Mouse (Mus musculus): ENCODE measurements at regions not wholly inside any gene's neighbourhood (a gene's known extent, or its start where the extent isn't known, plus 50 kb on each side); places are given as distances from the start of the nearest gene placed in this dataset.

DNA sequence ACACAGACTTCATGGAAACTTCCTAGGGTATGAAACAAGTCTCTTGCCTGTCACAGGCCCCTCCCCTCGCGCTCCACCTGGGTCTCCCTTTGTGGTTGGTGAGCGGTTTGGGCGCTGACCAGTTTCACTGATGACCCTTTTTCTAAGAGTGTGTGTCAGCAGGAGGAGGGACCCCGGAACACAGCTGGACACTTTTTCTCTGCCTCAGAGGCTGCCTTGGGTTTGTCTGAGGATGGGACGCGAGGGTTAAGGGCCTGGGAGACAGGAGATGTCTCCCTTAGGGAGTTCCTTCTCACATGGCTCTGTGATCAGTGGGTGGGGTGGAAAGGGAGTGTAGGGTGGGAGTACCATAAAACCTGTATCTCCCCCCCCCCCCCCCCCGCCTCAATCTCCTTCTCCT, 115.8 kb upstream of the Haao start:
- DNase-seq (ENCODE audit: low spot score), result no peak

- no peak for DNase-seq (ENCODE audit: low spot score)
Measured at GRCm38 (mm10) chr17:83962841-83963240, 115.1 kb upstream of the Haao start.

GRCm38 (mm10) chr17:83962126-83962525, 114.4 kb upstream of the Haao start:
- DNase-seq (ENCODE audit: low spot score), result no peak

- no peak for DNase-seq (ENCODE audit: low spot score)
Measured at GRCm38 (mm10) chr17:83960821-83961220, 113.1 kb upstream of the Haao start.

- no peak for DNase-seq (ENCODE audit: low spot score)
Measured at GRCm38 (mm10) chr17:83960158-83960557, 112.4 kb upstream of the Haao start.

DNA sequence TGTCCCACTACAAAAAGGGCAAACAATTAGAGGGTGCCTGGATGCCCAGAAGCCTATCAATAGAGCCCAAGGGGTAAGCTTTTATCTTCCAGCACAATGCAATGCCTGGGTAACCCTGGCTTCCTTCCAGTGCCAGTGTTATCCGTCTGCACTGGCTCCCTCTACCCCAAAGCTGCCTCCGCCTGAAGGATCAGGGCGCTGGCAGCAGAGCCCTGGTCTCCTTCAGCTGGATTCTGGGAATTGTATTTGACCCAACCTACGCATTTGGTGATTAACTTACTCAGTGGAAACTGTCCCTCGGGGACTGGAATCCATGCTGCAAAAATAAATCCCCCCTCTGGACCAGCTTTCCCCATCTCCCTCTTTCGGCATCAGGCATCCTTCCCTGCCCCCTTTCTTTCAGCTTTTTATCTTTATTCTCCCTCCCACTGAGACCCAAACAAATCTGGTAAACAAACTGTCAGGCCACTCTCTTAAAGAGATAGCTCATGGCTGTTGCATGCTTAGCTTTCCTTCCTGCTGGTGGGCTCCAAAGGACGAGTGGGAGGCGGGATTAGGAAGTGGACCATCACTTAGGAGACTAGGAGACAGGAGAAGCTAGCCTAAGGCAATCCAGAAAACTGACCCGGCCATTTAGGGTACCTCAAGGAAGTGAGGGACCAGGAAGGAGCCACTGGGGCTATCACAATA, 111.5 kb upstream of the Haao start:
- no peak for DNase-seq (ENCODE audit: low spot score)

DNA sequence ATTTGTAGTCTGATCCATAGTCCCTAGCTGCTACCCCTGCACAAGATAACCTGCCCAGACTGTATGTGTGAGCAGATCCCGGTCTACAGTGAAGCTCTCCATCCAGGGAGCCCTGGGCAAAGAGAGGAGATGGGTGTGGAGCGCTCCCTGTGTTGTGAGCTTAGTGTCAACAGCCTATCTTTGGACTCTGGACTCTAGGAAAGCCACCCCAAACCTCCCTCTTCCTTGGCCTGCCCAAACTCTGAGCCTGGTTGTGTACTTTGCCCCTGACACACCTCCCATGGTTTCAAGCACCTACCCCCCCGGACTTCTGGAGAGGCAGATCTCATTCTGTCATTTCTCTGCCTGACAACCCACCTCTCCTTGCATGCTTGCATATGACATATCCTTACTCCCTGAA, 110.9 kb upstream of the Haao start:
- no peak for DNase-seq (ENCODE audit: low spot score)

DNA sequence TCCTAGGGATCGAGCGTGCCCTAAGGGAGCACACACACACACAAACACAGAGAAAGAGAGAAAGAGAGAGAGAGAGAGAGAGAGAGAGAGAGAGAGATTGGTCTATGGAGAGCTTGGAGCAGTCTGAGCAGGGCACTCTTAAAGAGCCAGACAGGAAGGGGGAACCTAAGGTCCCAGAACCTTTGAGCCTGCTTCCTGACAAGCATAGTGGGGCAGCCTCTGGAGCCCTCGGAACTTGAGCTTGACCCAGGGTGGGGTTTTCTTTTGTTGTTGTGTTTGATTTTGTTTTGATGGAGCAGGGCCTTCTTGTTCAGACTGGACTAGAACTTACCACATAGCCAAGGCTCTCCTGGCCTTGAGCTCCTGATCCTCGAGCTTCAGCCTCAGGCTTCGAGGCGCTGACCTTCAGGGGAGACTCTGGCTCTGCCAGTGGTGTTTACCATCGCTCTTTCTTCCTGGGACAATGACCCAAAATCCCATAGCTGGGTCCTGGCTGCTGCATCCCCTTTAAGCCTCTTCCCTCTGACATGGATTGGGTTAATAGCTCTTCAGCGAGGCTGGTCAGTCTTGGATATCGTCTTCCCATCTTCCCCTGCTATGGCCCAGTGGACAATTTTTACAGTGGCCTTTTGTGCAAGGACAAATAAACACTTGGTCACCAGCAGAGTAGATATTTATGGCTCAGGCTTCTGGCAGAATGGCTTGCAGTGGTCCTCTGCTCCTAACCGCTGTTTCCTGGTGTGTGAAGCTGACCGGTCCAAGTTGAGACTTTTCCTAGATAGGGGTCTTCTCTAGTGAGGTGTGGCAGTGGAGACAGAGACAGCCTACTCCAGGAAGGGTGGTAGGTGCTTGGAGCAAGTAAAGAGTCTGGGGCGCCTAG, 110.1 kb upstream of the Haao start:
- DNase-seq (ENCODE audit: low spot score), result no peak

DNA sequence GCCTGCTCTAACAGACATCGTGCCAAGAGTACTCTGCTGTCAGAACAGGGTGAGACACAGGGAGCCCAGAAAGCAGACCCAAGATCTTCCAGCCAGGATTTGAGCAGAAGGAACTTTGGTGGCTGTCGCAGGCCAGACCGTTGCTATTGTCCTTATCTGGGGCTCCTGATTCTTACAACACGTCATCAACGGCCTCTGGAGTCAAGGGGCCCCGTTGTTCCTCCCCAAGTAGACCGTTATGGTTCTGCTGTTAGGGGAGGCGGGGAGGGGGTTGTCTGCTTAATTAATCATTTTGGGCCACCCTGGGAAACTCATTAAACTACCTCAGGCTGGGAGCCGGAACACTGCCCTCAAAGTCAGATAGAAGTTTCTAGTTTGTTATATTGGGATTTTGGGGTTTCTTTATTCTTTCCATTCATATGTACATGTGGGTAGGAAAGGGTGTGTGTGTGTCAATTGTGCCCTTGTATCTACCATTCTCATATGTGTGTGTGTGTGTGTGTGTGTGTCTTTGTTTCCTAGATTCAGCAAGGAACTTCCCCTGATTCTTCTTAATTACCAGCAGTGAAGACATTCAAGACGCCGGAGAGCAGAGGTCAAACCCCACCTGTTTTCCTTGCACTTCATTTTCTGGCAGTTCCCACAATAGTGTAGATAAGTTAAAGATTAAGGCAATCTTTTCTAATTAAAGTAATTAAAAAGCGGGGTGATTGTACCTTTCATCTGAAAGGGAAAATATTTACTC, 109.2 kb upstream of the Haao start:
- no peak for DNase-seq (ENCODE audit: low spot score)

DNA sequence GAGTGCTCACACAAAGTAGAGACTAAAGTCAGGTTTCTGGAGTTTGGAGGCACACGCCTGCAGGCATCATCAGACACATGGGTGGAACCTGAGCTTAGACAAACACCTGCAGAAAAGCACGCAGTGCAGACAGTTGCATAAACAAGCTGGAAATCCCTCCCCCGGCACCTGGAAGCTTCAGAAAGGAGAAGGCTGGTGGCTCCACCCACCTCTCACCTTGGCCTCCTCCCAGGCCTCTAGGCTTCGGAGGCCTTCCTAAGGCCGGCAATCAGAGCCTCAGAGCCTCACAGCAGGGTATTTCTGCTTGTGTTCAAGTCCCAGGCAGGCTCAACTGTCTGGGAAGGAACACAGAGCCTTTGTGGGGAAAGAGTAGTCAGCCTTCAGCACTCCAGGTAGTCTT, 108.2 kb upstream of the Haao start:
- DNase-seq (ENCODE audit: low spot score), result no peak

DNA sequence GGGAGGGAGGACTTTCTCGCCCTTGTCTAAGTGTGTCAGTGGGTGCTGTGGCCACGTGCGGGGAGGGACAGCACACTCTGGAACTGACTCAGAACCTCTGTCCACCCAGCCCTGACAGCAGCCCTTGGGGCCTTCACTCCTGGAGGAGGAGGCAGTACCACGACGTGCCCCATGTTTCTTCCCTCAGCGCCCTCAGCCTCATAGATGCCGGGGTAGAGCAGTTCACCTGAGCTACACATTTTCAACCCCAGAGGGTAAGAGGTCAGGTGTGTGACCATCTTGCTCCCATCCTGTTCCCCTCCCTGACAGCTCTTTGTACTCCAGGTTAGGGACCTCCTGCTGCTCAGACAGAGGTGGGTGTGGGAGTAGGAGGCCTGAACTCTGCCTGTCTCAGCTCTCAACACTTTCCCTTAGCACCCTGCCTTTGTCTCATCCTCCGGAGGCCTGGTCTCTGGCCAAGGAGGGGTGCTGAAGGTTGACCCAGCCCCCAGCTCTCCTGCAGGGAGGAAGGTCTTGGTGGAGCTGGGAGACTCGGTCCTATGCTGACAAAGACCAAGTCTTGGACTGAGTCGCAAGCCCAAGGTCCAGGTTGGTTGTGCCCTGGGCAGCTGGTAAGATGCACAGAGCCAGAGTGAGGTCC, 107.4 kb upstream of the Haao start:
- DNase-seq (ENCODE audit: low spot score), result no peak

DNA sequence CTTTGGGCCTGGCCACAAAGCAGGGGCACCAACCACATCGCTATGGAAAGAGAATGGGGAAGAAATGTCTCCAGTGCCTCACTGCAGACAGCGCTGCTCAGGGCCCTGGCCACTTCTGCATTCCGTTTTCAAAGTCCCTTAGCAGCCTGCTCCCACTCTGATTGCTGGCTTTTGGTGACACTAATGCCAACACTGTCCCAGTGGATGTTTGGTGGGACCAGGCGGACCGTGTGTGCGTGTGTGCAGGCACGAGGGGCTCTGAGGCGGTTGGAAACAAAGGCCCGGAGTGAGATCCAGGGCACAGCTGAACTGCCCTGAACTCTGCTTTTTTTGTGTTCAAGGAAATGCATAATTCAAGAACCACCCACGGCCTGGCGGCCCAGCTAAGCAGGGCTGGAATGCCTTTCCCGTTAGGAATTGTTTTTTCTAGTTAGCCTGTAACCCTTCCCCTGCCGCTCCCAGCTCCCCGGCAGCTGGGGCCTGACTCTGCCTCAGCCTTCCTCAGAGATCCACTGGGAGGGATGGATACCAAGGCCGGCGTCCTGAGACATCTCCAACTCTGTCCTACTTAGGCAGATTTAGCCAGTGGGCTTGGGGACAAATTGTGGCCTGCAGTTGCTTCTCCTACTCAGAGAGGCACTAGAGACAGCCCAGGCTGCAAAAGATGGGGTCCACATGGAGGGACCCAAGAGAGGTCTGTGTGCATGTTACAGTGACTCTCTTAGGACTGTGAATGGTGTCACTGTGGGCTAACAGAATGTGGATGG, 106.7 kb upstream of the Haao start:
- peak; percentile 56 for DNase-seq (ENCODE audit: low spot score)

DNA sequence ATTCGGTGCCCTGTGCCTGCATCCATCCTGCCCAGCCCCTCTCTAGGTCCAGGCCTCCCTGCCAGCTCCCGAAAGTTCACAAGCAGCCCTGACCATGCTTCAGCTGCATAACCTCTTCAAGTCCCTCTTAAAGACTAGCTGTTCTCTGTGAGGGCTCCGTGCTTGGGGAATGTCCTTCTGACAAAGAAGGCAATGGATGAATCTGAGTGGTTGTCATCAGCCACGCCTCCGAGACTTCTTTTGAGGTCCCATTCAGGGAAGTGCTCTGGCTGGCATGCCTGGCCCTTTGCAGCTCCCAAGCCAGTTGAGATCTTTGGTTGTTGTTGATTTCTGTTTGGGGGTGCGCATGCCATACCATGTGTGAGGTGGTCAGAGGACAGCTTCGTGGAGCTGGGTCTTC, 105.9 kb upstream of the Haao start:
- no peak for DNase-seq (ENCODE audit: low spot score)

- DNase-seq (ENCODE audit: low spot score), result no peak
Measured at GRCm38 (mm10) chr17:83946718-83947117, 99.0 kb upstream of the Haao start.

DNA sequence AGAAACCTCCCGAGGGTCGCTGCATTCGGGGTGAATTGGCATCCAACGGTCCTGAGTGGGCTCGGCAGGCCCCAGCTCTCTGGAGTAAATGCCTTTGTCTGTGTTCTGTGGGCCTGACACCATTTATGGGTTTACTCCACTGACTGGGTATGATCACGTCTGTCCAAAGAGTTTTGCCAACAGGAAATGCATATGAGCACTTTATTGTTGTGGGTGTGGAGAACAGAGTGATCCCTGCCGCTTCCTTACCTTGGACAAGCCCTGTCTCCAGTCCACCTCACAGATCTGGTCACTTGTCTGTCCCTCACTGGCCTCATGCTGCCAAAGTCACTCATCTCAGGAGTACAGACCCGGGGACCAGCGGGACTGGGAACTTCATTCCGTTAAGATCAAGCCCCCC, 91.6 kb upstream of the Haao start:
- DNase-seq (ENCODE audit: low spot score), result no peak

DNA sequence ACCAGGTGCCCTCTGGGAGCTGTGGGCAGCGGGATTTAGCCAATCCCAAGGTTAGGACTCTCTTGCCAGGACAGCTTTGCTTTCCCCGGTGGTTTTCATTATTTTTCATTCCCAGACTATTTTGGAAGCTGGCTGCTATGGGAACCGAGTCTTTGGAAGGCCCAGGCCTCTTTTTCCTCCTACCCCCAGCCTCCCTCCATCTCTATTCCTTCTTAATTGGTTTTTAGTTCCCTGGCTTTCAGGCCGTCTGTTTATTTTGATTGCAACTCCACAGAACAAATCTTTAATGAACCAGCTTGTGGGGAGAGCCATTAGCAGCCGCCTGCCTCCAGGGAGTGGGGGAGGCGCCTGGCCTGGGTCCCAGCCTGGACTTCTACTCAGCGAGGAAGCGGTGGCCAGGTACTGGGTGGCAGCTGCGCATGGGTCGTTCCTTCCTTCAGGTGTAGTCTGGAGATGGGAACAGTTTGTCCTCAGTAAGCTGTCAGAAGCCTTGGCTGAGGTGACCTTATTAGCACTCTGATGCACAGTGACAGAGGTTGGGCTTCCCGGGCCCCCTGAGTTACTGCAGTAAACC, 91.0 kb upstream of the Haao start:
- DNase-seq (ENCODE audit: low spot score), result peak; percentile 81

- no peak for DNase-seq (ENCODE audit: low spot score)
Measured at GRCm38 (mm10) chr17:83937576-83937975, 89.8 kb upstream of the Haao start.

DNA sequence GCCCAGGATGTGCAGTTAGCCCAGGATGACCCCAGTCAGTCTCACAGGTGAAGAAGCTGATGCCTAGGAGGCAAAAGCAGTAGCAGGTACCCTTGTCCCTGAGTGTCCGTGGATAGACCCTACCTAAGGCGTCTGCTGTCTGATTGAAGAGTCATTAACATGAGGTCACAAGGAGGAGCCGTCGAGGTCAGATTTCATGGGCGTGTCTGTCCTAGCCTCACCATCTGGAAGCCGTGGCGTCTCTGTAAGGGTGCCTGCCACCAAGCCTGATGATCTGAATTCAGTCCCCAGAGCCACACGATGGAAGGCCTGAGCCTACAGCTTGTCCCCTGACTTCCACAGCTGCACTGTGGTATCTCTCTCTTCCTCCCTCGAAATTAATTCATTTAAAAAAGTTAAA, 88.9 kb upstream of the Haao start:
- DNase-seq (ENCODE audit: low spot score), result no peak

- DNase-seq (ENCODE audit: low spot score), result no peak
Measured at GRCm38 (mm10) chr17:83935969-83936368, 88.2 kb upstream of the Haao start.

GRCm38 (mm10) chr17:83935232-83935631, 87.5 kb upstream of the Haao start:
- DNase-seq (ENCODE audit: low spot score), result no peak

- no peak for DNase-seq (ENCODE audit: low spot score)
Measured at GRCm38 (mm10) chr17:83933743-83934142, 86.0 kb upstream of the Haao start.

Measured in testis, postnatal 10 days (tissue).